Mouse (Mus musculus): ENCODE measurements around the gene Rnf115. TPM values are rescaled to one million over a fixed set of nuclear protein-coding genes. Genes with fewer than 3 reads are reported as not detected.
A peak's percentile ranks its signal among the peaks of the same experiment; 100 is the strongest.

Gene Rnf115
- total and polyA plus RNA-seq, 2 experiments = 12.7 to 33.6 TPM

- H3K79me2 ChIP-seq (ENCODE audit: control insufficient read depth, insufficient read depth, low read length) = peaks cover 6% of the 10 kb centered on the region; the same call in 1 of the 2 replicates
- TF ChIP-seq CTCF (IDR thresholded peaks at IDR 0.05; ENCODE audit: low read depth, low read length) = no peak
- no peak for TF ChIP-seq POLR2A (IDR thresholded peaks at IDR 0.05; ENCODE audit: extremely low read depth, insufficient read depth, low read length)
- no peak overlapping the region for H3K4me3 ChIP-seq (ENCODE audit: insufficient read depth, low read depth, low read length)
- 23% methylated on average over 1 of the region's 1 CpGs for WGBS
- no peak for DNase-seq (ENCODE audit: extremely low read depth, low read depth, low spot score)
- H3K27me3 ChIP-seq (ENCODE audit: control insufficient read depth, insufficient read depth, low read length) = no peaks in the 10 kb centered on the region
- no peak overlapping the region for H3K27ac ChIP-seq (replicated peaks; ENCODE audit: insufficient read depth, low read depth, low read length)
- H3K4me1 ChIP-seq (ENCODE audit: control insufficient read depth, insufficient read depth, low read length) = peaks cover 3% of the 10 kb centered on the region
- H3K36me3 ChIP-seq (ENCODE audit: control insufficient read depth, insufficient read depth, low read length) = no peaks in the 10 kb centered on the region
- no peak overlapping the region for H3K9ac ChIP-seq (ENCODE audit: low read depth, low read length)
These were observed 33.9 kb upstream of the Rnf115 start for GRCm38 (mm10) chr3:96693579-96693978.

GRCm38 (mm10) chr3:96696198-96696765 lies 31.2 kb upstream of the Rnf115 start, which contains the start of gene Pias3:
Pias3 (plus strand) TSS chr3:96696384.
- peaks cover 3% of the 10 kb centered on the region for H3K4me1 ChIP-seq (ENCODE audit: control insufficient read depth, insufficient read depth, low read length)
- H3K4me3 ChIP-seq (ENCODE audit: insufficient read depth, low read depth, low read length) = peak within 1 kb of the TSS; percentile 81
- DNase-seq (ENCODE audit: extremely low read depth, low read depth, low spot score) = peak; percentile 66
- no peaks in the 10 kb centered on the region for H3K27me3 ChIP-seq (ENCODE audit: control insufficient read depth, insufficient read depth, low read length)
- peak; percentile 72 for TF ChIP-seq POLR2A (IDR thresholded peaks at IDR 0.05; ENCODE audit: extremely low read depth, insufficient read depth, low read length)
- no peak for TF ChIP-seq CTCF (IDR thresholded peaks at IDR 0.05; ENCODE audit: low read depth, low read length)
- H3K36me3 ChIP-seq (ENCODE audit: control insufficient read depth, insufficient read depth, low read length) = peaks cover 2% of the 10 kb centered on the region
- WGBS = under 1% methylated on average over 35 of the region's 35 CpGs
- H3K27ac ChIP-seq (replicated peaks; ENCODE audit: insufficient read depth, low read depth, low read length) = peak within 1 kb of the TSS; percentile 80
- peaks cover 6% of the 10 kb centered on the region; the same call in 1 of the 2 replicates for H3K79me2 ChIP-seq (ENCODE audit: control insufficient read depth, insufficient read depth, low read length)
- peak within 1 kb of the TSS; percentile 87 for H3K9ac ChIP-seq (ENCODE audit: low read depth, low read length)

GRCm38 (mm10) chr3:96696766-96697732 lies 30.4 kb upstream of the Rnf115 start:
- Histone ChIP-seq H3K27me3 (ENCODE audit: control insufficient read depth, insufficient read depth, low read length) (no peaks in the 10 kb centered on the region), H3K27ac (replicated peaks; ENCODE audit: insufficient read depth, low read depth, low read length) (peak overlapping the region; percentile 80), H3K4me3 (ENCODE audit: insufficient read depth, low read depth, low read length) (peak overlapping the region; percentile 81), H3K36me3 (ENCODE audit: control insufficient read depth, insufficient read depth, low read length) (peaks cover 7% of the 10 kb centered on the region), H3K79me2 (ENCODE audit: control insufficient read depth, insufficient read depth, low read length) (peaks cover 6% of the 10 kb centered on the region; the same call in 1 of the 2 replicates), H3K9ac (ENCODE audit: low read depth, low read length) (peak overlapping the region; percentile 87), H3K4me1 (ENCODE audit: control insufficient read depth, insufficient read depth, low read length) (peaks cover 3% of the 10 kb centered on the region)
- 1% methylated on average over 82 of the region's 85 CpGs for WGBS
- TF ChIP-seq CTCF (IDR thresholded peaks at IDR 0.05; ENCODE audit: low read depth, low read length) = no peak
- TF ChIP-seq POLR2A (IDR thresholded peaks at IDR 0.05; ENCODE audit: extremely low read depth, insufficient read depth, low read length) = 0 out of 2 replicates have a peak, but pooled peaks have one; percentile 48
- DNase-seq (ENCODE audit: extremely low read depth, low read depth, low spot score) = peak; percentile 58

- no peak for DNase-seq (ENCODE audit: extremely low read depth, low read depth, low spot score)
- Histone ChIP-seq H3K9ac (ENCODE audit: low read depth, low read length) (no peak overlapping the region), H3K27ac (replicated peaks; ENCODE audit: insufficient read depth, low read depth, low read length) (no peak overlapping the region), H3K4me1 (ENCODE audit: control insufficient read depth, insufficient read depth, low read length) (peaks cover 2% of the 10 kb centered on the region), H3K79me2 (ENCODE audit: control insufficient read depth, insufficient read depth, low read length) (peaks cover 6% of the 10 kb centered on the region; the same call in 1 of the 2 replicates), H3K4me3 (ENCODE audit: insufficient read depth, low read depth, low read length) (no peak overlapping the region), H3K27me3 (ENCODE audit: control insufficient read depth, insufficient read depth, low read length) (no peaks in the 10 kb centered on the region), H3K36me3 (ENCODE audit: control insufficient read depth, insufficient read depth, low read length) (peaks cover 10% of the 10 kb centered on the region)
- TF ChIP-seq POLR2A (IDR thresholded peaks at IDR 0.05; ENCODE audit: extremely low read depth, insufficient read depth, low read length) = no peak
- 85% methylated on average over 19 of the region's 19 CpGs for WGBS
These were observed 28.3 kb upstream of the Rnf115 start for GRCm38 (mm10) chr3:96698993-96699690.

GRCm38 (mm10) chr3:96700376-96700775 lies 27.1 kb upstream of the Rnf115 start:
- DNase-seq (ENCODE audit: extremely low read depth, low read depth, low spot score) = no peak
- H3K9ac ChIP-seq (ENCODE audit: low read depth, low read length) = no peak overlapping the region

More at GRCm38 (mm10) chr3:96700376-96700775, 27.1 kb upstream of the Rnf115 start:
- Histone ChIP-seq H3K4me1 (ENCODE audit: control insufficient read depth, insufficient read depth, low read length) (peaks cover 2% of the 10 kb centered on the region), H3K27ac (replicated peaks; ENCODE audit: insufficient read depth, low read depth, low read length) (no peak overlapping the region), H3K36me3 (ENCODE audit: control insufficient read depth, insufficient read depth, low read length) (peaks cover 10% of the 10 kb centered on the region), H3K27me3 (ENCODE audit: control insufficient read depth, insufficient read depth, low read length) (no peaks in the 10 kb centered on the region), H3K4me3 (ENCODE audit: insufficient read depth, low read depth, low read length) (no peak overlapping the region), H3K79me2 (ENCODE audit: control insufficient read depth, insufficient read depth, low read length) (peaks cover 6% of the 10 kb centered on the region; the same call in 1 of the 2 replicates)
- TF ChIP-seq CTCF (IDR thresholded peaks at IDR 0.05; ENCODE audit: low read depth, low read length) (no peak; the same call in 1 of the 2 replicates), POLR2A (IDR thresholded peaks at IDR 0.05; ENCODE audit: extremely low read depth, insufficient read depth, low read length) (no peak)
- 69% methylated on average over 7 of the region's 7 CpGs for WGBS
